Mouse (Mus musculus) hindbrain, postnatal 0 days (tissue): ENCODE data around the gene Hoxa13. TPM values are rescaled to one million over a fixed set of nuclear protein-coding genes. Genes with fewer than 3 reads are reported as not detected.

ENCODE experiments used
- ATAC-seq: fragments of 200-750 bp; cut with Nextera tagmentation; 2 replicates; pipeline ENCODE4 v1.8.0; 2017; ENCODE audit warnings: mild to moderate bottlenecking, moderate TSS enrichment, moderate library complexity
- DNase-seq: peaks from one replicate; pipeline ENCODE4 v3.0.0-alpha.2; 2015; ENCODE audit warnings: low spot score
- H3K27ac ChIP-seq: fragments of 300-500 bp; sonication (generic); 2 replicates; pipeline ENCODE4 v1.5.1; 2014; ENCODE audit warnings: mild to moderate bottlenecking
- H3K27me3 ChIP-seq: fragments of 300-500 bp; sonication (generic); 2 replicates; pipeline ENCODE4 v1.6.1; 2014; ENCODE audit warnings: low read length, mixed read lengths; ENCODE audit not compliant: insufficient read depth
- H3K36me3 ChIP-seq: fragments of 300-500 bp; sonication (generic); 2 replicates; pipeline ENCODE4 v1.6.1; 2014; ENCODE audit warnings: low read length, mixed read lengths; ENCODE audit not compliant: insufficient read depth
- H3K4me1 ChIP-seq: fragments of 300-500 bp; sonication (generic); 2 replicates; pipeline ENCODE4 v1.6.1; 2014; ENCODE audit warnings: antibody characterized with exemption, low read length, mixed read lengths; ENCODE audit not compliant: insufficient read depth
- H3K4me2 ChIP-seq: fragments of 300-500 bp; sonication (generic); 2 replicates; pipeline ENCODE4 v1.6.1; 2014; ENCODE audit warnings: low read depth, mild to moderate bottlenecking, low read length, moderate library complexity, mixed read lengths
- H3K4me3 ChIP-seq: fragments of 300-500 bp; sonication (generic); 2 replicates; pipeline ENCODE4 v1.5.1; 2014; ENCODE audit warnings: low read length
- H3K9ac ChIP-seq: fragments of 300-500 bp; sonication (generic); replicated peaks from 2 replicates; pipeline ENCODE4 v1.6.1; 2014; ENCODE audit warnings: mild to moderate bottlenecking, low read length, moderate library complexity, mixed read lengths
- H3K9me3 ChIP-seq: fragments of 300-500 bp; sonication (generic); 2 replicates; pipeline ENCODE4 v1.6.1; 2016; ENCODE audit warnings: low read length, mixed read lengths
- CTCF ChIP-seq: IDR thresholded peaks from 2 replicates; pipeline ENCODE4 v1.5.1; 2016; ENCODE audit warnings: antibody characterized with exemption, control low read depth, low read depth
- WGBS: fragments of 180-500 bp; shearing (Covaris S2); extraction: QIAGEN DNeasy Blood & Tissue Kit; methylation state at CpG from one replicate; pipeline ENCODE4 v1.1.7; 2014; 5-methylcytosine and 5-hydroxymethylcytosine counted together
- polyA plus RNA-seq: library from polyadenylated mRNA; unstranded; fragments of >200 nt; fragmentation: Nextera tagmentation; extraction: Ambion mirVana; gene quantifications from 2 replicates; pipeline ENCODE4 v1.2.1, GENCODE M21; 2015
- total RNA-seq: library from RNA; depleted of rRNA; stranded (reverse); fragments of >200 nt; gene quantifications from 2 replicates; pipeline ENCODE4 v1.2.3, GENCODE M21; 2014; rRNA removed

The Hoxa13 gene
- total RNA-seq (not detected in 2 replicates), polyA plus RNA-seq (not detected in 2 replicates)

DNA sequence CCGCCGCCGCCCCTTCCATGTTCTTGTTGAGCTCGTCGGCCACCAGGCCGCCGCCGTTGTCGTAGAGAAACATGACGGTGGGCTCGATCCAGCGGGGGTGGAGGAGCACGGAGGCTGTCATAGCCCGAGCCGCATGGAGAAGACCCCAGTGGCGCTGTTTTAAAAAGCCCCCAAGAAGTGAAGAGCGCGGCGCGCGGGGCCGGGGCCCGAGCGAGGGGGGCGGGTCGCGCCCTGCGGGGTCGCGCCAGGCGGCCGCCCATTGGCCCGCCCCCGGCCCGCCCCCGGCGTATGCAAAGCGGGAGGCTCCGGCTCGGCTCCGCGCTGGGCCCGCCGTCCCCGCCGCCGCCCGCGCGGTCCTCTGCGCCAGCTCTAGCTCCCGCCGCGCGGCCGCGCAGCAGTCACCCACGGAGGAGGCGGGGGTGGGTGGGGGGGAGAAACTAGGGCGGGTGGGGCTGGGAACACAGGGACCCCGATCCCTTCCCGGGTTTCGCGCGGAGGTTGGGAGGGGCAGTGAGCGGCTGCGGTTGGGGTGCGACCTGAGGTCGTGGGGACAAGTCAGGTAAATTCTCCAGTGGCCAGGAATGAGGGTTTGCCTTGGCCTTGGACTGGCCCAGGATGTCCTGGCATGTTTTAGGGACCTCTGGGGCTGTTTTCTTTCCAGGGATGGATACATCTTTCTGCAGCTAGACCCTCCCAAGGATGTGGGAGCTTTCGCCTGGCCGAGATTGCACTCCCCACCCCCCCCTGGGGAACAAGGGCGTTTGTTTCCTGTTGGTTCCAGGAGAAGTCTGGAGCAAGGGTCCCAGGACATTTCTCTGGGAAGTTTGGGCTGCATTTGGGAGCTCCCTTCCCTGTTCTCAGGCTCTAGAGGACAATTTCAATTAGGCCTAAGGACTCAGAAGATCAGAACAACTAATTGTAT is at the start of gene Hoxa13:
Gene Hoxa13 (minus strand): TSS at position 227 of the 922 bp plus-strand sequence.
- H3K27ac ChIP-seq, result no peak within 1 kb of the TSS
- TF ChIP-seq CTCF, result no peak
- no peak for ATAC-seq
- no peaks in the 10 kb centered on the region for H3K9me3 ChIP-seq
- no peak within 1 kb of the TSS for H3K9ac ChIP-seq
- H3K4me1 ChIP-seq, result no peaks in the 10 kb centered on the region
- peak within 1 kb of the TSS; percentile 20; the same call in 1 of the 2 replicates for H3K4me3 ChIP-seq
- peaks cover 84% of the 10 kb centered on the region for H3K27me3 ChIP-seq
- under 1% methylated on average over 40 of the region's 72 CpGs for WGBS
- H3K4me2 ChIP-seq, result peak within 1 kb of the TSS; percentile 43
- no peak for DNase-seq
- no peaks in the 10 kb centered on the region for H3K36me3 ChIP-seq

DNA sequence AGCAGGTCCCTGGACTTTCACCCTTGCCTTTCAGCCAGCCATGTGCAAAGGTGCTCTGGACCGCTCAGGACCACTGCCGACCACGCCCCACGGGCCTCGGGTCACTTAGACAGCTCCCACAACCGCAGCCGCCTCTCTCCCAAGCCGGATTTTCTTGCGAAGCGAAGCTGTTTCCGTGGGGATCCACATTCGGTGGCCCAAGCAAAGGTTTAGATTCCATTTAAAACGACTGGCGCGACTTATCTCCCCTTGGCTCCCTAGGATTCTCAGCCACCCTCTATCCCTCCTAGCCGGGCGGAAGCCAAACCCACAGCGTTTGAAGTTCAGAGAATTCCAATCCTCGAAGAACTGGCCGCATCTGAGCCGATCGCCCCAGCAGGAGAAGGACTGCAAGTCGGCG is 49.7 kb upstream of the Hoxa13 start:
- Histone ChIP-seq H3K27me3 (peaks cover 80% of the 10 kb centered on the region), H3K9ac (no peak overlapping the region), H3K9me3 (no peaks in the 10 kb centered on the region), H3K4me1 (no peaks in the 10 kb centered on the region), H3K27ac (no peak overlapping the region), H3K36me3 (no peaks in the 10 kb centered on the region), H3K4me2 (peak overlapping the region; percentile 16; the same call in 1 of the 2 replicates), H3K4me3 (peak overlapping the region; percentile 2; the same call in 1 of the 2 replicates)
- no peak for ATAC-seq
- WGBS, result 1% methylated on average over 24 of the region's 24 CpGs
- TF ChIP-seq CTCF, result no peak
- DNase-seq, result no peak

DNA sequence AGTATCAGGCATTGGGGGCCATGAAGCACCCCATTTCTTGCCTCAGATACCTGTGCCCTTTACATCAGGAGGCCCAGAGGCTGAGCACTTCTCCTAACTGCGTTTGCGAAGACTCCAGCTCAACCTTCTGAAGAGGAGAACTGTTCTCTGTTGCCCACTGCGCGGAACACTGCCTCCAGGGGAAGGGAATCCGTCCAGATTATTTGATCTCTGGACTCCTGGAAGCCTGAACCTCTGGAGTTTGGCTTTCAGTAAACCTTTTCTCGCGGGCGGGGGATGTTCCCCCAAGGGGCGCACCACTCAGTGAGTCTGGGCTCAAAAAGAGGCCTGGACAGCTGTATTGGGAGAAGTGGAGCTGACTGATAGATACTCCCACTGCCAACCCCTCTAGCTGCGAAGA is 49.1 kb upstream of the Hoxa13 start:
- H3K9me3 ChIP-seq, result no peaks in the 10 kb centered on the region
- ATAC-seq (no peak), DNase-seq (no peak)
- H3K36me3 ChIP-seq, result no peaks in the 10 kb centered on the region
- H3K4me2 ChIP-seq, result 0 out of 2 replicates have a peak overlapping the region, but pooled peaks have one; percentile 7
- TF ChIP-seq CTCF, result no peak
- no peaks in the 10 kb centered on the region for H3K4me1 ChIP-seq
- H3K9ac ChIP-seq, result no peak overlapping the region
- peaks cover 78% of the 10 kb centered on the region for H3K27me3 ChIP-seq
- H3K27ac ChIP-seq, result no peak overlapping the region
- 10% methylated on average over 10 of the region's 10 CpGs for WGBS
- H3K4me3 ChIP-seq, result no peak overlapping the region

DNA sequence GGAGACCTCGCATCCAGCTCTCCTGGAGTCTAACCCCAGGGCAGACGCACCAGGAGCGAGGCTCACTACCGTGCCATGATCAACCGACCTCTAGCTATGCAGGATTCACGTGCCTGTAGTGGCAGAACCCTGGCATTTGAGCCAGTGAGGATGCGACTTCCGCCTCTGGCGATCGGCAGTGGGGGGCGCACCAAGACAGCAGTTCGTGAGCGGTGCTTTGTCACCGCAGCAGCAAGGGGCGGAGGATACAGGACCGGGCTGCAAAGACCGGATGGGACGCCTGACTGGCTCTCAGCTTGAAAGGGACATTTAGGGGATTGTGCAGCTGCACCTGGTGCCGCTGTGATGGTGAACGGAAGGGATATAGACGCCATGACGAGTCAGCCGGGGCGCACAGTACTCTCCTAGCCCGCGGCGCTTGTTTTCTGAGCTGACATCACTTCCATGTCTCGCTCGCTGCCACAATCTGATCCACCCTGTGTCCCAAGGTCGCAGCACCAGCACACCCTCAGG is 45.3 kb upstream of the Hoxa13 start:
- Histone ChIP-seq H3K27me3 (peaks cover 53% of the 10 kb centered on the region), H3K9me3 (no peaks in the 10 kb centered on the region), H3K9ac (0 out of 2 replicates have a peak overlapping the region, but pooled peaks have one; percentile 37), H3K36me3 (no peaks in the 10 kb centered on the region), H3K4me3 (peak overlapping the region; percentile 46), H3K27ac (no peak overlapping the region), H3K4me2 (peak overlapping the region; percentile 76), H3K4me1 (no peaks in the 10 kb centered on the region)
- peak; percentile 88 for DNase-seq
- under 1% methylated on average over 30 of the region's 30 CpGs for WGBS
- TF ChIP-seq CTCF, result peak; percentile 88
- ATAC-seq, result peak; percentile 93

DNA sequence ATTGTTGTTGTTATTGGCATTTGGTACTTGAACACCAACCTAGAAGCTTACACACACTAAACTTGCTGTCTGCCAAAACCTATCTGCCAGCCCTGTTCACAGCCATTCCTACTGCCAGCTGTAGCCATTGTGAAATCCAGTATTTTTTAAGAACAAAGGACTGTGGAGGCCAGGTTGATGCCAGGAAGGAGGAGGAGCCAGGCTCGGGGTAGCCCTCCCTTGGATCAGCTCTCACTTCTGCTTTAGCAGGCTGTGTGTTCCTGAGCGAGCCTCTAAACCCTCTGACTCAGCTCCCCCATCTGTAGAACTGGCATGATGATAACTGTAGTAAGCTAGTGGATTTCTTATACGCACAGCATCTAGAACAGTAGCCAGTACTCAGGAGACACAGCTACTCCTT is 42.7 kb upstream of the Hoxa13 start:
- Histone ChIP-seq H3K9ac (no peak overlapping the region), H3K27ac (no peak overlapping the region), H3K4me1 (no peaks in the 10 kb centered on the region), H3K4me2 (no peak overlapping the region), H3K36me3 (no peaks in the 10 kb centered on the region), H3K27me3 (peaks cover 43% of the 10 kb centered on the region), H3K4me3 (no peak overlapping the region), H3K9me3 (no peaks in the 10 kb centered on the region)
- TF ChIP-seq CTCF, result no peak
- DNase-seq, result no peak
- no peak for ATAC-seq
- WGBS, result 56% methylated on average over 3 of the region's 3 CpGs

DNA sequence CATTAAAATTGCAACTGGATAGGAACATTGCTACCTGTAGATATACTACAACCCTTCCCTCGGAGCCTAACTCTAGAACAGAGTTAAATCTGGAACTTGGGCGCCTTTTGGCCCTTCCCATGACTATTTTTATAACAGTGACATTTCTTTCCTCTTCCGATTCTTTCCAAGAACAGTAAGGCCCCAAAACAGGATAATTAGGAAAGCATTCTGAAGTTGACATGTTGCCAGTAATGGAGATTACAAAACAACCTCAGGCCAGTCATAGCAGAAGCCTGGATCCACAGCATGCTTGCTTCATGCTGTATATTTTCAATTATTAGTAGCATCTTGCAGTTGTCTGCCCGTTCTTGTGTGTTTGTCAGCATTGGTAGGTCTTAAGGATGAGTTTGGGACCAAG is 40.1 kb upstream of the Hoxa13 start:
- DNase-seq (no peak), ATAC-seq (no peak)
- H3K27ac ChIP-seq, result no peak overlapping the region
- no peak overlapping the region for H3K4me3 ChIP-seq
- no peaks in the 10 kb centered on the region for H3K9me3 ChIP-seq
- no peaks in the 10 kb centered on the region for H3K36me3 ChIP-seq
- H3K9ac ChIP-seq, result no peak overlapping the region
- TF ChIP-seq CTCF, result no peak
- H3K4me1 ChIP-seq, result no peaks in the 10 kb centered on the region
- H3K27me3 ChIP-seq, result peaks cover 31% of the 10 kb centered on the region
- H3K4me2 ChIP-seq, result no peak overlapping the region
- WGBS, result 78% methylated on average over 4 of the region's 4 CpGs
